Mouse (Mus musculus) intestine, embryonic 14.5 days (tissue): ENCODE results near the gene Rpl36. TPM values are rescaled to one million over a fixed set of nuclear protein-coding genes. Genes with fewer than 3 reads are reported as not detected.

ENCODE experiments used
- ATAC-seq: fragments of 200-750 bp; cut with Nextera tagmentation; replicated peaks from 2 replicates; pipeline ENCODE4 v1.8.0; 2017; ENCODE audit warnings: low read depth, moderate number of reproducible peaks, moderate TSS enrichment, moderate library complexity; ENCODE audit not compliant: low FRiP score, low TSS enrichment
- DNase-seq: peaks from one replicate; pipeline ENCODE4 v3.0.0-alpha.2; 2018; ENCODE audit warnings: low spot score
- H3K27ac ChIP-seq: fragments of 300-500 bp; sonication (generic); 2 replicates; pipeline ENCODE4 v1.5.1; 2014; ENCODE audit warnings: low read depth, mild to moderate bottlenecking, control low read depth
- H3K27me3 ChIP-seq: fragments of 300-500 bp; sonication (generic); replicated peaks from 2 replicates; pipeline ENCODE4 v1.6.1; 2014; ENCODE audit warnings: low read length, control low read depth; ENCODE audit not compliant: control insufficient read depth, insufficient read depth
- H3K36me3 ChIP-seq: fragments of 300-500 bp; sonication (generic); 2 replicates; pipeline ENCODE4 v1.6.1; 2014; ENCODE audit warnings: low read length, control low read depth; ENCODE audit not compliant: control insufficient read depth, insufficient read depth
- H3K4me1 ChIP-seq: fragments of 300-500 bp; sonication (generic); replicated peaks from 2 replicates; pipeline ENCODE4 v1.6.1; 2014; ENCODE audit warnings: low read length, control low read depth, mixed read lengths; ENCODE audit not compliant: control insufficient read depth, insufficient read depth
- H3K4me2 ChIP-seq: fragments of 300-500 bp; sonication (generic); 2 replicates; pipeline ENCODE4 v1.6.1; 2014; ENCODE audit warnings: low read length
- H3K4me3 ChIP-seq: fragments of 300-500 bp; sonication (generic); 2 replicates; pipeline ENCODE4 v1.5.1; 2014; ENCODE audit warnings: low read depth, low read length, control low read depth, mixed read lengths
- H3K9ac ChIP-seq: fragments of 300-500 bp; sonication (generic); 2 replicates; pipeline ENCODE4 v1.6.1; 2014; ENCODE audit warnings: mild to moderate bottlenecking, low read length
- H3K9me3 ChIP-seq: fragments of 300-500 bp; sonication (generic); 2 replicates; pipeline ENCODE4 v1.6.1; 2016; ENCODE audit warnings: low read length, control low read depth; ENCODE audit not compliant: control insufficient read depth
- WGBS: fragments of 180-500 bp; shearing (Covaris S2); extraction: QIAGEN DNeasy Blood & Tissue Kit; methylation state at CpG from one replicate; pipeline ENCODE4 v1.1.7; 2014; 5-methylcytosine and 5-hydroxymethylcytosine counted together
- polyA plus RNA-seq: library from polyadenylated mRNA; unstranded; fragments of >200 nt; fragmentation: Nextera tagmentation; extraction: Ambion mirVana; gene quantifications from 2 replicates; pipeline ENCODE4 v1.2.1, GENCODE M21; 2014

The Rpl36 gene
- polyA plus RNA-seq, 1 experiment from 2014 or later, result 2,673 TPM

GRCm38 (mm10) chr17:56583611-56584256 lies 29.5 kb upstream of the Rpl36 start:
- no peak for ATAC-seq
- peak overlapping the region; percentile 91 for H3K4me3 ChIP-seq
- H3K4me1 ChIP-seq, result peaks cover 30% of the 10 kb centered on the region
- peak overlapping the region; percentile 90 for H3K9ac ChIP-seq
- 2% methylated on average over 29 of the region's 33 CpGs for WGBS
- H3K36me3 ChIP-seq, result peaks cover 69% of the 10 kb centered on the region
- no peaks in the 10 kb centered on the region for H3K27me3 ChIP-seq
- no peaks in the 10 kb centered on the region for H3K9me3 ChIP-seq
- H3K27ac ChIP-seq, result peak overlapping the region; percentile 95
- DNase-seq, result peak; percentile 58
- H3K4me2 ChIP-seq, result peak overlapping the region; percentile 94

- Histone ChIP-seq H3K9me3 (no peaks in the 10 kb centered on the region), H3K27me3 (no peaks in the 10 kb centered on the region), H3K4me3 (peak within 1 kb of the TSS; percentile 99), H3K36me3 (peaks cover 70% of the 10 kb centered on the region), H3K9ac (peak within 1 kb of the TSS; percentile 90), H3K27ac (peak within 1 kb of the TSS; percentile 95), H3K4me2 (peak within 1 kb of the TSS; percentile 94), H3K4me1 (peaks cover 30% of the 10 kb centered on the region)
- ATAC-seq, result peak; percentile 95
- DNase-seq, result peak; percentile 96
- WGBS, result under 1% methylated on average over 89 of the region's 101 CpGs
These were observed 28.7 kb upstream of the Rpl36 start, which contains the start of the genes Safb2 and Safb for GRCm38 (mm10) chr17:56584257-56585130. Safb2 (minus strand) TSS chr17:56584585. Safb (plus strand) TSS chr17:56584825.

GRCm38 (mm10) chr17:56585171-56585821 lies 27.9 kb upstream of the Rpl36 start:
- Histone ChIP-seq H3K4me2 (peak overlapping the region; percentile 90), H3K4me3 (peak overlapping the region; percentile 99), H3K9ac (peak overlapping the region; percentile 82), H3K4me1 (peaks cover 30% of the 10 kb centered on the region), H3K9me3 (no peaks in the 10 kb centered on the region), H3K27ac (peak overlapping the region; percentile 95), H3K27me3 (no peaks in the 10 kb centered on the region), H3K36me3 (peaks cover 70% of the 10 kb centered on the region)
- DNase-seq (peak; percentile 75), ATAC-seq (peak; percentile 11)
- WGBS, result under 1% methylated on average over 61 of the region's 61 CpGs

GRCm38 (mm10) chr17:56587773-56588172 lies 25.4 kb upstream of the Rpl36 start:
- H3K9me3 ChIP-seq, result no peaks in the 10 kb centered on the region
- H3K27me3 ChIP-seq, result no peaks in the 10 kb centered on the region
- H3K4me1 ChIP-seq, result peaks cover 24% of the 10 kb centered on the region
- DNase-seq (no peak), ATAC-seq (no peak)
- no peak overlapping the region for H3K9ac ChIP-seq
- peaks cover 69% of the 10 kb centered on the region for H3K36me3 ChIP-seq
- 78% methylated on average over 1 of the region's 1 CpGs for WGBS
- no peak overlapping the region for H3K4me3 ChIP-seq
- no peak overlapping the region for H3K27ac ChIP-seq
- H3K4me2 ChIP-seq, result no peak overlapping the region

- Histone ChIP-seq H3K4me2 (no peak overlapping the region), H3K9me3 (no peaks in the 10 kb centered on the region), H3K9ac (no peak overlapping the region), H3K27me3 (no peaks in the 10 kb centered on the region), H3K27ac (no peak overlapping the region), H3K4me3 (no peak overlapping the region), H3K4me1 (peaks cover 15% of the 10 kb centered on the region), H3K36me3 (peaks cover 77% of the 10 kb centered on the region)
- no peak for ATAC-seq
- WGBS, result 90% methylated on average over 4 of the region's 4 CpGs
- DNase-seq, result no peak
These were observed 24.3 kb upstream of the Rpl36 start for GRCm38 (mm10) chr17:56588921-56589320.

GRCm38 (mm10) chr17:56592553-56592952 lies 20.7 kb upstream of the Rpl36 start:
- no peak for ATAC-seq

GRCm38 (mm10) chr17:56593527-56594271 lies 19.5 kb upstream of the Rpl36 start:
- H3K9me3 ChIP-seq, result no peaks in the 10 kb centered on the region
- ATAC-seq, result no peak
- H3K4me3 ChIP-seq, result no peak overlapping the region
- H3K36me3 ChIP-seq, result peaks cover 95% of the 10 kb centered on the region
- no peak overlapping the region for H3K9ac ChIP-seq
- no peak overlapping the region for H3K27ac ChIP-seq
- WGBS, result 76% methylated on average over 8 of the region's 8 CpGs
- no peaks in the 10 kb centered on the region for H3K27me3 ChIP-seq
- no peaks in the 10 kb centered on the region for H3K4me1 ChIP-seq
- DNase-seq, result no peak
- H3K4me2 ChIP-seq, result no peak overlapping the region

More at GRCm38 (mm10) chr17:56592553-56592952, 20.7 kb upstream of the Rpl36 start:
- Histone ChIP-seq H3K9me3 (no peaks in the 10 kb centered on the region), H3K36me3 (peaks cover 98% of the 10 kb centered on the region), H3K4me2 (no peak overlapping the region), H3K9ac (no peak overlapping the region), H3K27ac (no peak overlapping the region), H3K4me3 (no peak overlapping the region), H3K4me1 (no peaks in the 10 kb centered on the region), H3K27me3 (no peaks in the 10 kb centered on the region)
- no peak for DNase-seq
